Mouse (Mus musculus): ENCODE data around the gene Fgf12.

GRCm38 (mm10) chr16:28484920-28485319, 267.9 kb downstream of the Fgf12 start:
- TF ChIP-seq EP300 (optimal IDR thresholded peaks at IDR 0.05): no peak
- no peak for TF ChIP-seq CTCF (IDR thresholded peaks at IDR 0.05; ENCODE audit: low read depth)
